Mouse (Mus musculus): Measurements from ENCODE around the gene Snrpf. TPM values are rescaled to one million over a fixed set of nuclear protein-coding genes. Genes with fewer than 3 reads are reported as not detected.

Gene Snrpf
- total RNA-seq (2015; ENCODE audit: low replicate concordance) (36.8 and 37.9 TPM in 2 replicates), total RNA-seq (2017; ENCODE audit: low replicate concordance) (25.2 and 64.4 TPM in 2 replicates)

- ATAC-seq (replicated peaks; ENCODE audit: low FRiP score, poor library complexity, severe bottlenecking): peak; percentile 92
These were observed at the start of gene Snrpf for GRCm38 (mm10) chr10:93589281-93589848. TSS of gene Snrpf (minus strand) at chr10:93589706.

DNA sequence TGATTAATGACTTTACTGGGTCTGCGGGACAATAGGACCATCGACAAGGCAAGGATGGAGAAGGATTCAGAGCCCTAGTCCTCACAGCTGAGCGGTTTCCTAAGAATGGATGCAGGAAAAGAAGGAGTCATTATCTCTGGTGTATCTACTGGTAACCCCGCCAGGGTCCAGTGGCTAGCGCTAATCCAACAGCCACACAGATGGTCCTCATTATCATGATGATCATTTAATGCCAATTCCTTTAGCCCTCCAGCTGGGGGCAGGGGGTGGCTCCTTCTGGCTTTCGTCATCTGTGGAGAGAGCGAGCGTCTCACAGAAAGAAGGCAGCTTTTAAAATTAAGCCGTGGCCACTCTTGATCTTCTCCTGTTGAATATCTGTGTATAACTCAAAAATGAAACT is 46.4 kb upstream of the Snrpf start:
- ATAC-seq (replicated peaks; ENCODE audit: low FRiP score, poor library complexity, severe bottlenecking): no peak

DNA sequence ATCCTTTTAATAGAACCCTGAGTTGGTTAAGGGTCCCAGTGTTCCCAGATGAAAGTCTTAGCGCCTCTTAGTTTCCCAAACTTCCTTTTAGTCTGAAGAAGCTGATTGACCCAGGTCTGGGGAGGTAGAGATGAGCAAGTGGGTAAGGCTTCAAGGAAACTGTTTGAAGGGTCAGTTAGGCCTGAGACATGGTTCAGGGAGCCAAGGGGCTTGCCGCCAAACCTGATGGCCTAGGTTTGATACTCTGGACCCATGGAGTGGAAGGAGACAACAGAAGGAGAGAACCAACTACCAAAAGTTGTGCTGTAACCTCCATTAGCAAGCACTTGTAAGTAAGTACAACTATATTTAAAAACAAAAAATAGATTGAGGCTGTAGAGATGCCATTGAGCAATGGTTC is 44.5 kb upstream of the Snrpf start:
- no peak for ATAC-seq (replicated peaks; ENCODE audit: low FRiP score, poor library complexity, severe bottlenecking)

DNA sequence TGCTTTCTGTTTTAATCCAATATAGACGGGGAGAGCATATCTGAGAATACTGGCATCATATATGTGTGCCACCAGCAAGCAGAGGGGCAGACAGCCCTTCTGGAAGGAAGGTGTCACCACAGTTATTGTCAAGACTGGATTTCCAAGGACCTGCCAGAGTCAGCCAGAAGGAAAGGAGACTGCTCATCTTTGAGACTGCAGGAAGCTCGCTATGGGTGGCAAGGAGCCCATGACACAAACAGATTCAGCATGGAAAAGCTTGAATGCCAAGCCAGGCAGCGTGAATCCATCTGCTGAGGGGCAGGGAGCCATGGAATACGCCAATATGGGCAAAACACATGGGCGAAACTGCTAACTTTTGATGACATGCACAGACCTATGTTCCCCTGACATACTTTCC is 44.1 kb upstream of the Snrpf start:
- no peak for ATAC-seq (replicated peaks; ENCODE audit: low FRiP score, poor library complexity, severe bottlenecking)

- peak; percentile 70 for ATAC-seq (replicated peaks; ENCODE audit: low FRiP score, poor library complexity, severe bottlenecking)
These were observed 42.6 kb upstream of the Snrpf start for GRCm38 (mm10) chr10:93632086-93632485.

GRCm38 (mm10) chr10:93630310-93630709 is 40.8 kb upstream of the Snrpf start:
- no peak for ATAC-seq (replicated peaks; ENCODE audit: low FRiP score, poor library complexity, severe bottlenecking)

- ATAC-seq (replicated peaks; ENCODE audit: low FRiP score, poor library complexity, severe bottlenecking): no peak
These were observed 34.6 kb upstream of the Snrpf start for GRCm38 (mm10) chr10:93624151-93624550.

- ATAC-seq (replicated peaks; ENCODE audit: low FRiP score, poor library complexity, severe bottlenecking): no peak
These were observed 34.2 kb upstream of the Snrpf start for GRCm38 (mm10) chr10:93623725-93624124.

GRCm38 (mm10) chr10:93620438-93621179 is 31.1 kb upstream of the Snrpf start:
- no peak for ATAC-seq (replicated peaks; ENCODE audit: low FRiP score, poor library complexity, severe bottlenecking)

DNA sequence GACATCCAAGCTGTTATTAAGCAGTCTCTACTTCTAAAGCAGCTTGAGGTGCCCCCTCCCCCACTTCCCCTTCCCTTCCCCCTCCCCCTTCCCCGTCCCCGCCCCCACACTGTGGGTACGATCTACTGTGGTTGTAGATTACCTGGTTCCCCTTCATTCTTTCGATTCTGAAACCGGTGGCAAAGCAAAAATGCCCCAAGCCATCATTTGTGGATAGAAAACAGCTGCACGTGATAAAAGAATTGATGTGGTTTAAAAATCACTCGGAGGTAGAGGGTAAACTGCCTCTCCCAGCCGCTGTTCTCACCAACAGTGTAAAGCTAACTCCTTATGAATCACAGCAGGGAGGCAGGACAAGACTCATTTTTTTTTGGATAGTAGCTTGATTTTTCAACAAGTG is 25.3 kb upstream of the Snrpf start:
- no peak for ATAC-seq (replicated peaks; ENCODE audit: low FRiP score, poor library complexity, severe bottlenecking)

DNA sequence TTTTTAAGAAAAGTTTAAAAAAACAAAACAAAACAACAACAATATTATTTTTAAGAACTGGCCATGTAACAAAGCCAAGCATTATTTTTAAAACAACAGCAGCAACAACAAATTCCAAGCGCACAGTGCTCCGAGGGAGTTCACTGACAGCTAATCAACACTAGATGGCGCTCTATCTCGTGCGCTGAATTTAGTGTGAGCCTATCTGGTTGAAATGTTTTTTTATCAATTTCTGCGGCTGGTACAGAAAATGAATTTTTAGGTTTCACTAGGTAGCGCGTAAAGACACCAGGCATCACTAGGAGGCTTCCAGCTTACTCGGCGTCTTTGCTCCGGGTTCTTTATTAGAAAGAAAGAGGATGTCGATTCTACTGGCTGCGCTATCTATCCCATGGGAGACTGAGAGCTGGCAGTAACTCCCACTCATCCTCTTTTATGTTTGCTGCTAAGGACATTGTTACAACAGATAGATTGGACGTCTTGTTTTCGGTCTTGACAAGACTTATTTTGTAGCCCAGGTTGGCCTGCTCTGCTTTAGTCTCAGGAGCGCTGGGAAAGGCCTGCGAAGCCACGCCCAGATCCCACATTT is 22.0 kb upstream of the Snrpf start:
- ATAC-seq (replicated peaks; ENCODE audit: low FRiP score, poor library complexity, severe bottlenecking): peak; percentile 84

DNA sequence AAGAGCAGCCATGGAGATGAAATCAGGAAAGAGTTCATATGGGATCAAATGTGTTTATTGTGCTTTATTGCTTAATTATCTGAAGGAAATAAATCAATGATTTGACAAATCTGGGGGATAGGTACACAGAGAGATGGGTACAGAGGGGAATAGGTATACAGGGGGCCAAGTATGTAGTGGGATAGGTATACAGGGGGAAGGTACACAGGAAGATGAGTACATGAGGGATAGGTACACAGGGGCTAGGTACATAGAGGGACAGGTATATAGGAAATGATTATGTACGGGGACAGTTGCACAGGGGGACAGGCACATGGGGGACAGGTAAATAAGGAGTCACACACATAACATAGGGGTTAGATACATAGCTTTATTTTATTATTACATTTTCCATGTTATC is 21.4 kb upstream of the Snrpf start:
- ATAC-seq (replicated peaks; ENCODE audit: low FRiP score, poor library complexity, severe bottlenecking): no peak

- no peak for ATAC-seq (replicated peaks; ENCODE audit: low FRiP score, poor library complexity, severe bottlenecking)
These were observed 19.7 kb upstream of the Snrpf start for GRCm38 (mm10) chr10:93609236-93609635.

GRCm38 (mm10) chr10:93608051-93608450 is 18.5 kb upstream of the Snrpf start:
- ATAC-seq (replicated peaks; ENCODE audit: low FRiP score, poor library complexity, severe bottlenecking): no peak

- no peak for ATAC-seq (replicated peaks; ENCODE audit: low FRiP score, poor library complexity, severe bottlenecking)
These were observed 16.8 kb upstream of the Snrpf start for GRCm38 (mm10) chr10:93606326-93606725.

DNA sequence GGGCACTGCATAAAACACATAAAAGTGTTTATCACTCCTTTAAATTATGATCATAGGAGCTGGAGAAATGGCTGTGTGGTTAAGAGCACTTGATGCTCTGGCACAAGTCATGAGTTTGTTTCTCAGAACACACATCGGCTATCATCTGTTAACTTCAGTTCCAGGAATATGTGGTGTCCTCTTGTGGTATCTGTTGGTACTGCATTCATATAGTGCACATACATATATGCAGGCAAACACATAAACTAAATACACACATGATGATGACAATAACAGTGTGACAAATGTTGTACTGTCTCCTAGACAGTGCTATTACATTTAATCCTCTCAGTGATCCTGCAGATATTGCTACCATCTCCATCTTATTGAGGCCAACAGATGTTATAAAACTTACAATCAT is 13.8 kb upstream of the Snrpf start:
- no peak for ATAC-seq (replicated peaks; ENCODE audit: low FRiP score, poor library complexity, severe bottlenecking)

GRCm38 (mm10) chr10:93602309-93602708 is 12.8 kb upstream of the Snrpf start:
- no peak for ATAC-seq (replicated peaks; ENCODE audit: low FRiP score, poor library complexity, severe bottlenecking)

- ATAC-seq (replicated peaks; ENCODE audit: low FRiP score, poor library complexity, severe bottlenecking): no peak
These were observed 7.1 kb upstream of the Snrpf start for GRCm38 (mm10) chr10:93596641-93597040.

DNA sequence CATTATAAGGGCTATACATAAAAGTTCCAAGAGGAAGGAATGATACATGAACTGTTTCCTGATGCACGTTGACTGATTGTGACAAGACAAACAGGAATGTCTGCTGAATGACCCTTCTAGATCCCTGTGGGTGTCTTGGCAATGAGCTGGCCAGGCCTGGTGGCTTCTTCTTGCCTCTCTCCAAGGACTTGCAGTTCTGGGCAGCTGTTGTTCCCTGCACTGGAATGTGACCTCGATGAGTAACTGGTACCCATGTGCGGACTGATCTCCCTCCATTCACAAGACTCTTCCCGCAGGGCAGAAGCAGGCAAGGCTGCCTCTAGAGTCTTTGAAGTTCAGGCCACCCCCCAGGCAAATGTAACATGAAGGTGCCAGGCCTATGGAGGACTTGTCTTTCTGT is 6.3 kb upstream of the Snrpf start:
- ATAC-seq (replicated peaks; ENCODE audit: low FRiP score, poor library complexity, severe bottlenecking): no peak

- peak; percentile 76 for ATAC-seq (replicated peaks; ENCODE audit: low FRiP score, poor library complexity, severe bottlenecking)
These were observed 4.5 kb upstream of the Snrpf start for GRCm38 (mm10) chr10:93594022-93594482.

DNA sequence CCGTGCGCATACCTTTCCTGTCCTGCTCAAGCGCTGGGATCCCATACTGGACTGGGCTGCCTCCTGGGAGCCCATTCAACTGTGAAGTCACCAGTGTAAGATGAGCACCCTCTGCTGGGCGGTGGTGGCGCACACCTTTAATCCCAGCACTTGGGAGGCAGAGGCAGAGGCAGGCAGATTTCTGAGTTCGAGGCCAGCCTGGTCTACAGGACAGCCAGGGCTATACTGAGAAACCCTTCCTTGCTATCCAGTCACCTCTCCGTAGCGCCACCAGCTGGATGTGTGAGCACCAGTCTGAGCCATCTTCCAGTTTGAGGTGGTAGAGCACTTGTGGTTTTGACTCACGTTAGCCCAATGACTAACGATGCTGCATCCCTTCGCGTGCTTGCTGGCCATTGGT is 3.0 kb upstream of the Snrpf start:
- no peak for ATAC-seq (replicated peaks; ENCODE audit: low FRiP score, poor library complexity, severe bottlenecking)
